Mouse (Mus musculus): ENCODE results near the gene Nadsyn1.

Nadsyn1 gene

DNA sequence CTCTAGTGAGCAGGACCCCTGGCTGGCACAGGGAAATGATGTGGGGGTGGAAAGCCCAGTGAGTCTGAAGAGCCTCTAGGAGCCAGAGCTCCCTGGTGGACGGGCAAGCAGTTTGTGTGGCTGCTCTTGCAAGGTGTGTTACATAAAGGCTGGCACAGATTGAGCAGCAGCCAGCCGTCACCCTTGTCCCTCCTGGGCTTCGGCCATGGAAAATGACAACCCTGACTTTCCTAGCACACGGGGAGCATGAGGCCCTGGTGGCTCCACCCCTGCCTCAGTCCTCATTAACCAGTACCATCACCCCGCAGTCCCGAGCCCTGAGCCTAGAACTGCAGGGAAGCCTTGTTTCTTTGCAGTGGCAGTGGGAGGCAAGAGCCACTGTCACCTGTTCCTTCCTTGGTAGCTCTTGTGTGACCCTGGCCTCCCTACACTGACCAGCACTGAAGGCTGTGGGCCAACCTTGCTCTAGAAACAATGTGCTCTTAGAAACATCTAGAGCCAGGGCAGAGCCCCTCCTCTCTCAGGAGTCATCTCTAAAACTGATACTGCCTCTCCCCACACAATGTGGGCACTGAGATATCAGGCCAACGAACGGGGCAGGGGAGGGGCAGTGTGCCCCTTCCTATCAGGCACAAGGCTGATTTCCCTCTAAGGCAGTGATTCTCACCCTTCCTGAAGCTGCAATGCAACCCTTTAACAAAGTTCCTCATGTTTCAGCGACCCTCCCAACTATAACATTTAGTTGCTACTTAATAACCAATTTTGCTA is 67.1 kb downstream of the Nadsyn1 start:
- DNase-seq (ENCODE audit: low spot score in 2 of 2) = no peak

DNA sequence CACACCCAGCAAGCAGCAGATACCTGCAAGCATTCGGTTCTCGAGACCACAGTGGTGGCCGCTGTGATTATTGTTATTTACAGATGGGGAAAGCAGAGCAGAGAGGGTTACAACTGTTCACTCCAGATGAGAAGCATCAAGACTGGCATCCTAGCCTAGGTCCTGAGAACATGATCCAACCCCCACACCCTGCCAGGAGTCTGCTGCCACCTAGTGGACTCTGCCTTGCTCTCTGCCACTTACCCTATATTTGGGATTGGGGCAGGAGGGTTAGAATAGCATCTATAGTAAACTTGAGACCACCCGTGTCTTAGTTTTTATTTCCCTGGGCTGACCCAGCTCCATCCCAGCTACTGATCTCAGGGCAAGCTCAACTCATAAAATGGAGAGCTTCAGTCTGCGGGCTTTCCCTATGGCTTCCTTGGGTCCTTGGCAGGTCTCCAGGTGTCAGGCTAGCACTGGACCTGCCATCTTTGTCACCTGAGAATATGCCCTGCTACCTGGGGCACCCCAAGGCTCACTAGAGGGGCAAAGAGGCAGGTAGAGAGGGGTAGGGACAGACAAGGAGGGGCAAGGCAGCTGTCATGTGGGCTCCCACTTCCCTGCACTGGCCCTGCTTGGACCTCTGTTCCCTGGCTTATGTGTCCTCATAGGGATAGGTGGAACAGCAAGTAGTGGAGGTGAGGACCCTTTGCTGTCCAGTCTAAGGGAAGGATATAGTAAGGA is 68.5 kb downstream of the Nadsyn1 start:
- no peak for DNase-seq (ENCODE audit: low spot score in 2 of 2)

GRCm38 (mm10) chr7:143752606-143753005 is 70.0 kb downstream of the Nadsyn1 start:
- no peak for DNase-seq (ENCODE audit: low spot score in 2 of 2)

DNA sequence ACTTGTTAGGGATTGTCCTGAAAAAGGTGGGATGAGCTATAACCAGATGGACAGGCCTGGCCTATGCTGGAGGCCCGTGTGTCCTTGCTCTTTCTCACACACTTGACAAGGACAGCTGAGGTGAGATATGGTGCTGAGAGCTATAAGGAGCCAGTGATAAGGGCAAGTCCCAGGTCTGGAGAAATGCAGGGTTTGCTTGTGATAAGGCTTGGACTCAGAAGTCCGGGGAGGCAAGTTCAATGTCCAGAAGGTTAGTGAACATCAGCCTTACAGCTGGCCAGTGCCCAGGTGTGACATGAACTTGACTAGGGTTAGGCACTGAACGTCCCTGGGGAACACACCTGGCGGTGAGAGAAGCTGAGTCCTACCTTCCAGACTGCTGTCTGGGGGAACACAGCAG is 70.6 kb downstream of the Nadsyn1 start:
- DNase-seq (ENCODE audit: low spot score in 2 of 2) = no peak

- no peak for DNase-seq (ENCODE audit: low spot score in 2 of 2)
Measured at GRCm38 (mm10) chr7:143751380-143751779, 71.3 kb downstream of the Nadsyn1 start.

DNA sequence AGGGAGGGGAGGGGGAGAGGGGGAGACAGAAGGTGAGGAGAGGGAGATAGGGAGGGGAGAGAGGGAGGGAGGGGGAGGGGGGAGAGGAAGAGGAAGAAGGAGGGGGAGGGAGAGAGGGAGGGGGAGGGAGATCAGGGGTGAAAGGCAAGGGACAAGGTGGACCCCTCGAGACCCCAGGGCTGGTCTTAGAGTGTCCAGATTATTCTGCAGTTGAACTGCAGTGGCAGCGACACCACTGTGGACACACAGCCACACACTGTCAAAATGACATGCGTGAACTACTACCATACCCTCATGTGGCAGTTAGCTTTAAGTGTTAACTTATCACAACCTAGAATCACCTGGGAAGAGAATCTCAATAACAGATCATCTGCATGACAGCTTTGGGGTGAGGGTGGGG is 73.6 kb downstream of the Nadsyn1 start:
- no peak for DNase-seq (ENCODE audit: low spot score in 2 of 2)

DNA sequence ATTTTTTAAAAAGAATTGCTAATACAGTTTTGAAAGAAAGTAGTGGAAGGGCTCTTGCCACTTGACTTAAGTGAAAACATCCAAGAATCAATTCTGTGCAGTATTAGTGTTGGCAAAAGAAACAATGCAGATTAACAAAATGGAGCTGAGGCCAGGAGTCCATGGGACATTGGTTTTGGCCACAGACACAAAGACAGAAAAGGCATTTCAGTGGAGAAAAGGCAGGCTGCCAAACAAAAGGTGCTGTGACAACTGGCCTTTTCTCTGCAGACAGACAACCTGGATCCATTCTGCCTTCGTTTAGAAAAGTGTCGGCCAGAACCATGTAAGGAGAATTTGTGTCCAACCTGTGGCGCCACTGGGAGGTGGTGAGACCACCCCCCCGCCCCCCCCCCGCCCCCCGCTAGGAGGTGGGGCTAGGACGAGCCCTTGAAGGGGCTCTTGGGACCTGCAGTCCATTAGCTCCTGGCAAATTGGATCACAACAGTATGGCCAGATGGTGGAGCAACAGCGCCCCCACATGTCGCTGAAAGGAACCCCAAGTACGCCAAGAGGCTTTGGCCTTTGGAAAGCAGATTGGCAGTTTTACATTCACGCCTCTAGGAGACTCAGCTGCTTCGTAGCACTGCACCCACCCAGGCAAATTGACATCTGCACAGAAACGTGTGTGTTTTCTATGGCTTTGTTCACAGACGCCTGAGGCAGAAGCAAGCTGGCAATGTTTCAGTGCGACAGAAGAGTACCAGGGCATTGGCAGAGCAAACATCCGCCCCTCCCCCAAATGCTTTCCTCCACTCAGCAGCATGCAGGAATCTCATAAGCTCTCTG is 74.4 kb downstream of the Nadsyn1 start:
- DNase-seq (ENCODE audit: low spot score in 2 of 2) = peak; percentile 85 to 88
